Mouse (Mus musculus) small intestine, adult 10 weeks (tissue): ENCODE results near the gene Ctse. TPM values are rescaled to one million over a fixed set of nuclear protein-coding genes. Genes with fewer than 3 reads are reported as not detected.

ENCODE experiments used
- polyA plus RNA-seq: library from polyadenylated mRNA; stranded (reverse); fragments of 350-450 nt; fragmentation: Illumina TruSeq; extraction: RNeasy Lipid Tissue Mini Kit (QIAGEN cat#74804); gene quantifications from one replicate; pipeline ENCODE4 v1.2.3, GENCODE M21; 2014; ENCODE audit warnings: low replicate concordance

Ctse gene
- polyA plus RNA-seq = 1.7 TPM

GRCm38 (mm10) chr1:131637791-131638540 is at the start of gene Ctse:
TSS of gene Ctse (plus strand) at chr1:131638306.

GRCm38 (mm10) chr1:131598905-131599304 is 39.2 kb upstream of the Ctse start, which contains the start of gene Avpr1b:
TSS of gene Avpr1b (plus strand) at chr1:131599239.

GRCm38 (mm10) chr1:131688475-131688874 is 50.4 kb downstream of the Ctse start, which contains the start of gene Rab7b:
TSS of gene Rab7b (plus strand) at chr1:131688695.

Other genes starting within 250 kb of the Ctse start
- gene Srgap2, start 111.0 kb upstream of the Ctse start, polyA plus RNA-seq = 4.3 TPM
- gene Fam72a, start 110.4 kb upstream of the Ctse start, polyA plus RNA-seq = 1.9 TPM
- 0.11 TPM for gene Avpr1b, start 39.1 kb upstream of the Ctse start, polyA plus RNA-seq
- gene Rab7b, start 50.4 kb downstream of the Ctse start, polyA plus RNA-seq = 2.6 TPM
- not detected for gene Slc26a9, start 105.7 kb downstream of the Ctse start, polyA plus RNA-seq
- gene Pm20d1, start 159.1 kb downstream of the Ctse start, polyA plus RNA-seq = 33.3 TPM
- gene Slc41a1, start 189.2 kb downstream of the Ctse start, polyA plus RNA-seq = 1.9 TPM
- 1.6 TPM for gene Rab29, start 228.9 kb downstream of the Ctse start, polyA plus RNA-seq